Mouse (Mus musculus) hindbrain, embryonic 12.5 days (tissue): ENCODE data around the gene Insyn1. TPM values are rescaled to one million over a fixed set of nuclear protein-coding genes. Genes with fewer than 3 reads are reported as not detected.
A peak's percentile ranks its signal among the peaks of the same experiment; 100 is the strongest.

ENCODE experiments used
- ATAC-seq: fragments of 200-750 bp; cut with Nextera tagmentation; 2 replicates; pipeline ENCODE4 v1.8.0; 2017; ENCODE audit warnings: moderate TSS enrichment; ENCODE audit not compliant: low FRiP score
- H3K27ac ChIP-seq: fragments of 300-500 bp; sonication (generic); 2 replicates; pipeline ENCODE4 v1.5.1; 2016; ENCODE audit warnings: mild to moderate bottlenecking
- H3K27me3 ChIP-seq: fragments of 300-500 bp; sonication (generic); 2 replicates; pipeline ENCODE4 v1.6.1; 2016; ENCODE audit warnings: mild to moderate bottlenecking
- H3K36me3 ChIP-seq: fragments of 300-500 bp; sonication (generic); 2 replicates; pipeline ENCODE4 v1.6.1; 2016; ENCODE audit warnings: mild to moderate bottlenecking
- H3K4me1 ChIP-seq: fragments of 300-500 bp; sonication (generic); 2 replicates; pipeline ENCODE4 v1.6.1; 2016
- H3K4me2 ChIP-seq: fragments of 300-500 bp; sonication (generic); replicated peaks from 2 replicates; pipeline ENCODE4 v1.6.1; 2016; ENCODE audit warnings: mild to moderate bottlenecking
- H3K4me3 ChIP-seq: fragments of 300-500 bp; sonication (generic); 2 replicates; pipeline ENCODE4 v1.5.1; 2016; ENCODE audit warnings: mild to moderate bottlenecking
- H3K9ac ChIP-seq: fragments of 300-500 bp; sonication (generic); 2 replicates; pipeline ENCODE4 v1.6.1; 2016; ENCODE audit warnings: mild to moderate bottlenecking, moderate library complexity
- H3K9me3 ChIP-seq: fragments of 300-500 bp; sonication (generic); replicated peaks from 2 replicates; pipeline ENCODE4 v1.6.1; 2016; ENCODE audit warnings: mild to moderate bottlenecking
- WGBS: fragments of 180-500 bp; shearing (Covaris S2); methylation state at CpG from one replicate; pipeline ENCODE4 v1.1.7; 2016; 5-methylcytosine and 5-hydroxymethylcytosine counted together
- polyA plus RNA-seq: library from polyadenylated mRNA; unstranded; fragments of >200 nt; fragmentation: Nextera tagmentation; extraction: Ambion mirVana; gene quantifications from 2 replicates; pipeline ENCODE4 v1.2.1, GENCODE M21; 2016

Gene Insyn1
- polyA plus RNA-seq, 1 experiment from 2014 or later, result 5.2 TPM

- H3K27me3 ChIP-seq, result no peaks in the 10 kb centered on the region
- H3K27ac ChIP-seq, result no peak overlapping the region
- peaks cover 21% of the 10 kb centered on the region for H3K36me3 ChIP-seq
- ATAC-seq, result no peak
- H3K4me3 ChIP-seq, result no peak overlapping the region
- H3K9me3 ChIP-seq, result no peaks in the 10 kb centered on the region
- peaks cover 23% of the 10 kb centered on the region for H3K4me1 ChIP-seq
- H3K9ac ChIP-seq, result no peak overlapping the region
- H3K4me2 ChIP-seq, result no peak overlapping the region
- 64% methylated on average over 4 of the region's 4 CpGs for WGBS
Measured at GRCm38 (mm10) chr9:58521883-58522423, 33.5 kb downstream of the Insyn1 start.

GRCm38 (mm10) chr9:58525108-58525507 is 36.7 kb downstream of the Insyn1 start:
- peaks cover 11% of the 10 kb centered on the region for H3K4me1 ChIP-seq
- no peaks in the 10 kb centered on the region for H3K9me3 ChIP-seq
- 89% methylated on average over 4 of the region's 4 CpGs for WGBS
- ATAC-seq, result no peak
- H3K9ac ChIP-seq, result no peak overlapping the region
- H3K36me3 ChIP-seq, result peaks cover 34% of the 10 kb centered on the region
- no peak overlapping the region for H3K4me2 ChIP-seq
- H3K27me3 ChIP-seq, result no peaks in the 10 kb centered on the region
- no peak overlapping the region for H3K4me3 ChIP-seq
- no peak overlapping the region for H3K27ac ChIP-seq

- H3K4me1 ChIP-seq, result peaks cover 11% of the 10 kb centered on the region
- peaks cover 40% of the 10 kb centered on the region for H3K36me3 ChIP-seq
- H3K27me3 ChIP-seq, result no peaks in the 10 kb centered on the region
- 50% methylated on average over 4 of the region's 4 CpGs for WGBS
- no peak overlapping the region for H3K27ac ChIP-seq
- H3K9me3 ChIP-seq, result no peaks in the 10 kb centered on the region
- ATAC-seq, result no peak
- H3K4me2 ChIP-seq, result no peak overlapping the region
- H3K9ac ChIP-seq, result no peak overlapping the region
- no peak overlapping the region for H3K4me3 ChIP-seq
Measured at GRCm38 (mm10) chr9:58527841-58528240, 39.4 kb downstream of the Insyn1 start.

GRCm38 (mm10) chr9:58530407-58530806 is 42.0 kb downstream of the Insyn1 start:
- 93% methylated on average over 13 of the region's 13 CpGs for WGBS
- ATAC-seq, result no peak
- Histone ChIP-seq H3K27me3 (no peaks in the 10 kb centered on the region), H3K9ac (no peak overlapping the region), H3K4me2 (no peak overlapping the region), H3K27ac (no peak overlapping the region), H3K36me3 (peaks cover 45% of the 10 kb centered on the region), H3K4me1 (peaks cover 11% of the 10 kb centered on the region), H3K9me3 (no peaks in the 10 kb centered on the region), H3K4me3 (no peak overlapping the region)

- H3K9ac ChIP-seq, result no peak overlapping the region
- no peak for ATAC-seq
- H3K9me3 ChIP-seq, result no peaks in the 10 kb centered on the region
- H3K36me3 ChIP-seq, result peaks cover 41% of the 10 kb centered on the region
- H3K27me3 ChIP-seq, result no peaks in the 10 kb centered on the region
- H3K4me1 ChIP-seq, result peaks cover 4% of the 10 kb centered on the region; the same call in 1 of the 2 replicates
- 87% methylated on average over 4 of the region's 4 CpGs for WGBS
- no peak overlapping the region for H3K27ac ChIP-seq
- H3K4me2 ChIP-seq, result no peak overlapping the region
- H3K4me3 ChIP-seq, result no peak overlapping the region
Measured at GRCm38 (mm10) chr9:58532236-58532635, 43.8 kb downstream of the Insyn1 start.

- WGBS, result 92% methylated on average over 6 of the region's 6 CpGs
- Histone ChIP-seq H3K36me3 (peaks cover 47% of the 10 kb centered on the region), H3K4me2 (no peak overlapping the region), H3K27ac (no peak overlapping the region), H3K9me3 (no peaks in the 10 kb centered on the region), H3K9ac (no peak overlapping the region), H3K4me1 (no peaks in the 10 kb centered on the region), H3K27me3 (no peaks in the 10 kb centered on the region), H3K4me3 (no peak overlapping the region)
- ATAC-seq, result no peak
Measured at GRCm38 (mm10) chr9:58533322-58533721, 44.9 kb downstream of the Insyn1 start.

GRCm38 (mm10) chr9:58534766-58535165 is 46.4 kb downstream of the Insyn1 start:
- Histone ChIP-seq H3K4me2 (no peak overlapping the region), H3K9ac (no peak overlapping the region), H3K4me3 (no peak overlapping the region), H3K27me3 (no peaks in the 10 kb centered on the region), H3K9me3 (no peaks in the 10 kb centered on the region), H3K4me1 (no peaks in the 10 kb centered on the region), H3K36me3 (peaks cover 45% of the 10 kb centered on the region), H3K27ac (no peak overlapping the region)
- 33% methylated on average over 1 of the region's 1 CpGs for WGBS
- ATAC-seq, result no peak

- H3K4me2 ChIP-seq, result no peak overlapping the region
- peaks cover 37% of the 10 kb centered on the region for H3K36me3 ChIP-seq
- ATAC-seq, result peak; percentile 67
- no peak overlapping the region for H3K9ac ChIP-seq
- WGBS, result 80% methylated on average over 20 of the region's 20 CpGs
- H3K27me3 ChIP-seq, result no peaks in the 10 kb centered on the region
- no peaks in the 10 kb centered on the region for H3K4me1 ChIP-seq
- H3K9me3 ChIP-seq, result no peaks in the 10 kb centered on the region
- no peak overlapping the region for H3K27ac ChIP-seq
- H3K4me3 ChIP-seq, result no peak overlapping the region
Measured at GRCm38 (mm10) chr9:58535447-58536134, 47.2 kb downstream of the Insyn1 start.

GRCm38 (mm10) chr9:58537774-58538173 is 49.4 kb downstream of the Insyn1 start:
- Histone ChIP-seq H3K9me3 (no peaks in the 10 kb centered on the region), H3K9ac (no peak overlapping the region), H3K4me2 (no peak overlapping the region), H3K4me1 (peaks cover 11% of the 10 kb centered on the region), H3K27ac (no peak overlapping the region), H3K4me3 (no peak overlapping the region), H3K27me3 (no peaks in the 10 kb centered on the region), H3K36me3 (peaks cover 35% of the 10 kb centered on the region)
- no peak for ATAC-seq
- WGBS, result 83% methylated on average over 3 of the region's 3 CpGs

GRCm38 (mm10) chr9:58539886-58540285 is 51.5 kb downstream of the Insyn1 start:
- Histone ChIP-seq H3K27ac (no peak overlapping the region), H3K4me3 (no peak overlapping the region), H3K27me3 (no peaks in the 10 kb centered on the region), H3K9ac (no peak overlapping the region), H3K9me3 (no peaks in the 10 kb centered on the region), H3K4me2 (no peak overlapping the region), H3K4me1 (peaks cover 11% of the 10 kb centered on the region), H3K36me3 (peaks cover 23% of the 10 kb centered on the region)
- WGBS, result 50% methylated on average over 5 of the region's 5 CpGs
- no peak for ATAC-seq

GRCm38 (mm10) chr9:58541895-58542338 is 53.5 kb downstream of the Insyn1 start:
- peaks cover 16% of the 10 kb centered on the region for H3K36me3 ChIP-seq
- 63% methylated on average over 6 of the region's 6 CpGs for WGBS
- no peak overlapping the region for H3K4me3 ChIP-seq
- no peak overlapping the region for H3K9ac ChIP-seq
- no peak overlapping the region for H3K4me2 ChIP-seq
- H3K27ac ChIP-seq, result 0 out of 2 replicates have a peak overlapping the region, but pooled peaks have one; percentile 35
- H3K9me3 ChIP-seq, result no peaks in the 10 kb centered on the region
- peaks cover 16% of the 10 kb centered on the region for H3K4me1 ChIP-seq
- no peak for ATAC-seq
- no peaks in the 10 kb centered on the region for H3K27me3 ChIP-seq

- no peaks in the 10 kb centered on the region for H3K9me3 ChIP-seq
- no peak overlapping the region for H3K27ac ChIP-seq
- no peaks in the 10 kb centered on the region for H3K27me3 ChIP-seq
- no peaks in the 10 kb centered on the region for H3K36me3 ChIP-seq
- peaks cover 30% of the 10 kb centered on the region for H3K4me1 ChIP-seq
- H3K4me2 ChIP-seq, result 0 out of 2 replicates have a peak overlapping the region, but pooled peaks have one; percentile 5
- H3K9ac ChIP-seq, result no peak overlapping the region
- H3K4me3 ChIP-seq, result no peak overlapping the region
- WGBS, result 76% methylated on average over 4 of the region's 4 CpGs
- no peak for ATAC-seq
Measured at GRCm38 (mm10) chr9:58544879-58545324, 56.5 kb downstream of the Insyn1 start.

- Histone ChIP-seq H3K4me2 (no peak overlapping the region), H3K4me1 (peaks cover 30% of the 10 kb centered on the region), H3K9me3 (no peaks in the 10 kb centered on the region), H3K9ac (no peak overlapping the region), H3K4me3 (no peak overlapping the region), H3K27ac (no peak overlapping the region), H3K36me3 (no peaks in the 10 kb centered on the region), H3K27me3 (no peaks in the 10 kb centered on the region)
- no peak for ATAC-seq
- 78% methylated on average over 6 of the region's 6 CpGs for WGBS
Measured at GRCm38 (mm10) chr9:58545428-58545827, 57.0 kb downstream of the Insyn1 start.
